Comparison of ENCODE assay signal across 17 mouse cellular contexts in the genomic region with DNA sequence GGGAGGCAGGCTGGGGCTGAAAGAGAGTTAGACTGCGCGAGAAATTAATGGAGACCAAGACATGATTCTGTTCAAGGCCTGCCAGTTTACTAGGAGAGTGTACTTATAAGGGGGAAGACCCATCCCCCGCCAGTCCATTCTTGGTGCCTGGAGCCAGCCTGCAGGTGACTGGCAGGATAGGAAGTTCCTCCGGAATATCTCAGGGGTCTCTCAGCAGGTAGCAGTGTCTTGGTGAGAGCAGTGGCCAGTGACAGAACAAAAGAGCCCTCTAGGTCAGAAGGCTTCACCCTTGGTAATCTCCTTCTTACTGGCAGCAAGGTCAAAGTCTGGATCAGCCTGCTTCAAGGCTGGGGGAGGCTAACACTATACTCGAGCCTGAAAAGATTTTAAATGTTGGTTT.
"Had no signal": no experiment of that assay in that cellular context is flagged by ENCODE, and none has a peak within 500 bp of the region (broad histone marks: within the 10 kb centered on the region; RNA-seq: fewer than 3 reads in every experiment).

No protein-coding gene starts in this region.

- H3K9me3 ChIP-seq: lung, embryonic 15.5 days; megakaryocyte, embryonic 14.5 days; midbrain, embryonic 13.5 days; midbrain, embryonic 15.5 days; neural tube, embryonic 12.5 days; stomach, embryonic 15.5 days had no signal

- H3K9ac ChIP-seq: liver, postnatal 0 days; lung, embryonic 15.5 days; midbrain, embryonic 13.5 days; midbrain, embryonic 15.5 days; neural tube, embryonic 12.5 days; stomach, embryonic 15.5 days had no signal

- DNase-seq: liver, postnatal 0 days; lung, adult 2 months; lung, postnatal 14 days; lung, postnatal 36 days; right cerebral cortex, postnatal 14 days; thymus, adult 2 months; thymus, postnatal 25 days had no signal

- H3K4me1 ChIP-seq: lung, embryonic 15.5 days; megakaryocyte, embryonic 14.5 days; midbrain, embryonic 13.5 days; midbrain, embryonic 15.5 days; neural tube, embryonic 12.5 days; stomach, embryonic 15.5 days had no signal

- H3K4me3 ChIP-seq: lung, embryonic 15.5 days; megakaryocyte, embryonic 14.5 days; midbrain, embryonic 13.5 days; midbrain, embryonic 15.5 days; neural tube, embryonic 12.5 days; stomach, embryonic 15.5 days had no signal

- H3K36me3 ChIP-seq: lung, embryonic 15.5 days; midbrain, embryonic 13.5 days; midbrain, embryonic 15.5 days; neural tube, embryonic 12.5 days; stomach, embryonic 15.5 days had no signal

- H3K4me2 ChIP-seq: lung, embryonic 15.5 days; midbrain, embryonic 11.5 days; midbrain, embryonic 13.5 days; midbrain, embryonic 15.5 days; neural tube, embryonic 12.5 days; stomach, embryonic 15.5 days had no signal

- ATAC-seq: liver, postnatal 0 days; lung, postnatal 0 days; midbrain, embryonic 13.5 days; midbrain, embryonic 15.5 days had no signal

- H3K27me3 ChIP-seq: lung, embryonic 15.5 days; megakaryocyte, embryonic 14.5 days; midbrain, embryonic 13.5 days; midbrain, embryonic 15.5 days; neural tube, embryonic 12.5 days; stomach, embryonic 15.5 days had no signal

- H3K27ac ChIP-seq: lung, embryonic 15.5 days; macrophage; midbrain, embryonic 13.5 days; midbrain, embryonic 15.5 days; neural tube, embryonic 12.5 days; stomach, embryonic 15.5 days; stomach, postnatal 0 days had no signal
